Mouse (Mus musculus) heart, adult 2 months (tissue): Measurements from ENCODE around the gene Kcnmb2.

Source experiments
- CTCF ChIP-seq: fragments of 200-600 bp; IDR thresholded peaks from 2 replicates; pipeline ENCODE4 v1.8.1; 2022; ENCODE audit warnings: antibody characterized with exemption, mild to moderate bottlenecking, moderate library complexity
- EP300 ChIP-seq: fragments of 200-500 bp; IDR thresholded peaks from 2 replicates; pipeline ENCODE4 v1.6.1; 2011; ENCODE audit warnings: low read depth, low read length, control low read depth; ENCODE audit not compliant: insufficient read depth
- POLR2A ChIP-seq: fragments of 200-500 bp; IDR thresholded peaks from 2 replicates; pipeline ENCODE4 v1.6.1; 2011; ENCODE audit warnings: mild to moderate bottlenecking, low read depth, low read length, control low read depth; ENCODE audit not compliant: insufficient read depth

DNA sequence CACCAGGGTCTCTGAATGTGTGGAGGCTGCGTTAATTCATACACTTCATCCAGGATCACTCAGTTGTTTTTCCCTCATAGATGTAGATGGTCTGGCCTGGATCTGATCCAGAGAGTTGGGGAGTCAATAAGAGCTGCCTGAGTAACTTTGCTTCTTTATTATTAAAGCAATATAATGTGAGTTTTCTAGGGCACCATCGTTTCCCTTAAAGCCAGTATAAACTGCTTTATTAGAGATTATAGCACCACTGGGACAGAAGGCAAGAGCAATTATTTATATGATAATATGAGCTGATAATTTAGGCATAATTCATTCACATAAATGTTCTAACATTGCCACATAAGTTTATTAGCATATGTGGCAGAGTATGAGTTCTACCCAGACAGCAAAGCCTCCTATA is 52.7 kb downstream of the Kcnmb2 start:
- TF ChIP-seq CTCF (no peak), POLR2A (no peak), EP300 (no peak)
